Mouse (Mus musculus) brain, embryonic 14.5 days (tissue): ENCODE results near the gene Auts2.

Source experiments
- CTCF ChIP-seq: fragments of 200-500 bp; IDR thresholded peaks from 2 replicates; pipeline ENCODE4 v1.5.1; 2012; ENCODE audit warnings: inconsistent platforms, mild to moderate bottlenecking, moderate library complexity, borderline replicate concordance; ENCODE audit not compliant: insufficient read depth, insufficient read length; ENCODE audit errors: extremely low read depth
- POLR2A ChIP-seq: fragments of 200-500 bp; IDR thresholded peaks from 2 replicates; pipeline ENCODE4 v1.6.1; 2012; ENCODE audit warnings: mild to moderate bottlenecking, inconsistent platforms, borderline replicate concordance; ENCODE audit not compliant: poor library complexity, insufficient read depth, insufficient read length, severe bottlenecking; ENCODE audit errors: extremely low read depth

DNA sequence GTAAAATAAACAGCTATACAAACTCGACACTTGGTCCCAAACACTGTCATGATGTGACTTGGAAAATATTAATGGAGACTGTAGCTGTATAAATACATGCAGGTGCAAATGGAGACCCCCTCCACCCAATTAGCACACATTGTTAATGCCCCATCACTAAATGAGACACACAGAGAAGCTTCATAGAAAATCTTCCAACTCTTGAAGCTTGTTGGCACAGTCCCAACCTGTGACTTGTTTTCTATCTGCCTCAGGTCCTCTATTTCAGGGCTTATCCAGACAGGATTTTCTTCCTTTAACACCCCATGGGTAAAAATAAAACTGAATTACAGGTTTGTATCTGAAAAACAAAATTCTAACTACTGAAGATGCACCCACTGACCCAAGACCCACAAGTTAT lies 272.2 kb downstream of the Auts2 start:
- TF ChIP-seq CTCF (no peak), POLR2A (no peak)
